Mouse (Mus musculus): ENCODE data around the gene 4921524J17Rik. TPM values are rescaled to one million over a fixed set of nuclear protein-coding genes. Genes with fewer than 3 reads are reported as not detected.

Gene 4921524J17Rik
- total RNA-seq, 2 experiments from 2014 or later = 9.0 to 13.2 TPM

- no peak overlapping the region for H3K4me3 ChIP-seq
- H3K27ac ChIP-seq = no peak overlapping the region
- DNase-seq (ENCODE audit: extremely low spot score in 1 of 2, low spot score in 2 of 2) = no peak
- TF ChIP-seq CTCF (IDR thresholded peaks at IDR 0.05) = peak; percentile 83
- intact Hi-C loops (cut with DNase I) = no loop called here
Observed at GRCm38 (mm10) chr8:85397508-85397907, 35.1 kb downstream of the 4921524J17Rik start.

- DNase-seq (ENCODE audit: extremely low spot score in 1 of 2, low spot score in 2 of 2) = no peak
- intact Hi-C loops (cut with DNase I) = no loop called here
- Histone ChIP-seq H3K27ac (no peak overlapping the region), H3K4me3 (no peak overlapping the region)
- no peak for TF ChIP-seq CTCF (IDR thresholded peaks at IDR 0.05)
Observed at GRCm38 (mm10) chr8:85396432-85397079, 36.1 kb downstream of the 4921524J17Rik start.

- intact Hi-C loops (cut with DNase I) = no loop called here
- no peak overlapping the region for H3K4me3 ChIP-seq
- TF ChIP-seq CTCF (IDR thresholded peaks at IDR 0.05) = no peak
- DNase-seq (ENCODE audit: extremely low spot score in 1 of 2, low spot score in 2 of 2) = no peak
- H3K27ac ChIP-seq = no peak overlapping the region
Observed at GRCm38 (mm10) chr8:85395681-85396431, 36.8 kb downstream of the 4921524J17Rik start.

- no peak overlapping the region for H3K27ac ChIP-seq
- no peak overlapping the region for H3K4me3 ChIP-seq
- no peak for DNase-seq (ENCODE audit: extremely low spot score in 1 of 2, low spot score in 2 of 2)
- no peak for TF ChIP-seq CTCF (IDR thresholded peaks at IDR 0.05)
- intact Hi-C loops (cut with DNase I) = no loop called here
Observed at GRCm38 (mm10) chr8:85395017-85395416, 37.6 kb downstream of the 4921524J17Rik start.

- no peak for DNase-seq (ENCODE audit: extremely low spot score in 1 of 2, low spot score in 2 of 2)
- intact Hi-C loops (cut with DNase I) = loop anchor here (5.0 kb wide), 1 partner anchor 56 kb away; no protein-coding TSS in a partner anchor
- TF ChIP-seq CTCF (IDR thresholded peaks at IDR 0.05) = no peak
- Histone ChIP-seq H3K4me3 (no peak overlapping the region), H3K27ac (no peak overlapping the region)
Observed at GRCm38 (mm10) chr8:85393199-85393598, 39.4 kb downstream of the 4921524J17Rik start.

GRCm38 (mm10) chr8:85391438-85391837, 41.2 kb downstream of the 4921524J17Rik start:
- intact Hi-C loops (cut with DNase I) = loop anchor here (5.0 kb wide), 1 partner anchor 54 kb away; no protein-coding TSS in a partner anchor
- DNase-seq (ENCODE audit: extremely low spot score in 1 of 2, low spot score in 2 of 2) = no peak
- Histone ChIP-seq H3K27ac (no peak overlapping the region), H3K4me3 (no peak overlapping the region)
- TF ChIP-seq CTCF (IDR thresholded peaks at IDR 0.05) = no peak

- H3K27ac ChIP-seq = no peak within 1 kb of the TSS
- TF ChIP-seq CTCF (IDR thresholded peaks at IDR 0.05) = no peak; the same call in 1 of the 2 replicates
- intact Hi-C loops (cut with DNase I) = no loop called here
- no peak within 1 kb of the TSS for H3K4me3 ChIP-seq
- peak in 1 of 2 experiments; percentile 46 for DNase-seq (ENCODE audit: extremely low spot score in 1 of 2, low spot score in 2 of 2)
Observed at GRCm38 (mm10) chr8:85386205-85386604, 46.4 kb downstream of the 4921524J17Rik start, which contains the start of gene Mylk3. Gene Mylk3, minus strand, starts transcription at chr8:85386345.

GRCm38 (mm10) chr8:85381926-85382325, 50.7 kb downstream of the 4921524J17Rik start:
- peak overlapping the region; percentile 8; the same call in 1 of the 2 replicates for H3K27ac ChIP-seq
- intact Hi-C loops (cut with DNase I) = no loop called here
- no peak overlapping the region for H3K4me3 ChIP-seq
- DNase-seq (ENCODE audit: extremely low spot score in 1 of 2, low spot score in 2 of 2) = no peak
- no peak for TF ChIP-seq CTCF (IDR thresholded peaks at IDR 0.05)

GRCm38 (mm10) chr8:85380824-85381209, 51.8 kb downstream of the 4921524J17Rik start:
- H3K27ac ChIP-seq = no peak overlapping the region
- TF ChIP-seq CTCF (IDR thresholded peaks at IDR 0.05) = no peak
- intact Hi-C loops (cut with DNase I) = no loop called here
- DNase-seq (ENCODE audit: extremely low spot score in 1 of 2, low spot score in 2 of 2) = no peak
- no peak overlapping the region for H3K4me3 ChIP-seq

- no peak for DNase-seq (ENCODE audit: extremely low spot score in 1 of 2, low spot score in 2 of 2)
- no peak overlapping the region for H3K27ac ChIP-seq
- no peak overlapping the region for H3K4me3 ChIP-seq
- intact Hi-C loops (cut with DNase I) = no loop called here
- TF ChIP-seq CTCF (IDR thresholded peaks at IDR 0.05) = no peak
Observed at GRCm38 (mm10) chr8:85380123-85380823, 52.4 kb downstream of the 4921524J17Rik start.

- no peak overlapping the region for H3K4me3 ChIP-seq
- no peak for DNase-seq (ENCODE audit: extremely low spot score in 1 of 2, low spot score in 2 of 2)
- intact Hi-C loops (cut with DNase I) = no loop called here
- no peak overlapping the region for H3K27ac ChIP-seq
- no peak for TF ChIP-seq CTCF (IDR thresholded peaks at IDR 0.05)
Observed at GRCm38 (mm10) chr8:85379142-85379781, 53.4 kb downstream of the 4921524J17Rik start.

All from left cerebral cortex, adult 2 months (tissue).